In the genomic region with DNA sequence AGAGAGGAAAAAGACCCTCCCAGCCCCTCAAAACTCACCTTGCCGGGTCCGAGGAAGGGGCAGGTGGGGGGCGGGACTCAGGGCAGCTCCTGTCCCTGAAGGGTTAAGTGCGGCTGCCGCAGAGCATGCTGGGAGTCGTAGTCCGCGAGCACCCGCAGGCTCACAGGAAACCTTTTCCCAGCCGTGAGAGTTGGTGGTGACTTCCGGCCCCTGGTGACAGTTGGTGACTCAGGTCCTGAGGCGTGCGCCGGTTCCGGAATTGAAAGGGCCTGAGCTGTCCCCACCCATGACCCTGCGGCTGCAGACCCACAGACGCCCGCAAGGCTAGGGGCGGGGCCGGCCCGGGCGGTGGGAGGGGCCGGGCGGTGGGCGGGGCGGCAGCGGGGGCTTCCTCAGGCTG, we compare ENCODE assay signal across 7 mouse cellular contexts. TPM values are rescaled to one million over a fixed set of nuclear protein-coding genes. Genes with fewer than 3 reads are reported as not detected.
A peak's percentile ranks its signal among the peaks of the same experiment; 100 is the strongest.
DNase-seq lines count a peak whose midpoint lies in the region; ATAC-seq lines count a peak whose summit lies in the region.

Gene Myl6b (minus strand): TSS at position 96 of the 400 bp plus-strand sequence.

- no peaks in the 10 kb centered on the region for H3K9me3 ChIP-seq in embryonic facial prominence, embryonic 11.5 days (replicated peaks; ENCODE audit: control insufficient read depth, low read length)
- H3K9me3 ChIP-seq in limb, embryonic 11.5 days (ENCODE audit: control insufficient read depth, low read length): no peaks in the 10 kb centered on the region
- no peaks in the 10 kb centered on the region for H3K9me3 ChIP-seq in midbrain, embryonic 14.5 days (ENCODE audit: control insufficient read depth, low read length)

- peak within 1 kb of the TSS; percentile 79 for H3K4me2 ChIP-seq in embryonic facial prominence, embryonic 11.5 days (ENCODE audit: low read depth, low read length)
- peak within 1 kb of the TSS; percentile 72 for H3K4me2 ChIP-seq in limb, embryonic 11.5 days (ENCODE audit: low read depth, severe bottlenecking)
- peak within 1 kb of the TSS; percentile 78 for H3K4me2 ChIP-seq in midbrain, embryonic 14.5 days (ENCODE audit: low read length)

- H3K36me3 ChIP-seq in embryonic facial prominence, embryonic 11.5 days (replicated peaks; ENCODE audit: control insufficient read depth, insufficient read depth, low read depth, low read length): no peaks in the 10 kb centered on the region
- H3K36me3 ChIP-seq in limb, embryonic 11.5 days (ENCODE audit: control insufficient read depth, insufficient read depth, low read length): no peaks in the 10 kb centered on the region
- H3K36me3 ChIP-seq in midbrain, embryonic 14.5 days (ENCODE audit: control insufficient read depth, insufficient read depth, low read length): no peaks in the 10 kb centered on the region

- no peaks in the 10 kb centered on the region for H3K27me3 ChIP-seq in embryonic facial prominence, embryonic 11.5 days (ENCODE audit: control insufficient read depth, insufficient read depth, low read length)
- H3K27me3 ChIP-seq in limb, embryonic 11.5 days (ENCODE audit: control insufficient read depth, insufficient read depth, low read length): no peaks in the 10 kb centered on the region
- no peaks in the 10 kb centered on the region for H3K27me3 ChIP-seq in midbrain, embryonic 14.5 days (ENCODE audit: control insufficient read depth, insufficient read depth, low read length)

- peak within 1 kb of the TSS; percentile 49 for H3K4me3 ChIP-seq in embryonic facial prominence, embryonic 11.5 days (ENCODE audit: low read depth, low read length)
- H3K4me3 ChIP-seq in limb, embryonic 11.5 days (ENCODE audit: low read depth, low read length): peak within 1 kb of the TSS; percentile 51
- peak within 1 kb of the TSS; percentile 59 for H3K4me3 ChIP-seq in midbrain, embryonic 14.5 days (replicated peaks; ENCODE audit: low read depth, low read length)

- peaks cover 4% of the 10 kb centered on the region; the same call in 1 of the 2 replicates for H3K4me1 ChIP-seq in embryonic facial prominence, embryonic 11.5 days (ENCODE audit: control insufficient read depth, insufficient read depth, low read length)
- H3K4me1 ChIP-seq in limb, embryonic 11.5 days (ENCODE audit: control insufficient read depth, insufficient read depth, low read length): peaks cover 8% of the 10 kb centered on the region
- H3K4me1 ChIP-seq in midbrain, embryonic 14.5 days (ENCODE audit: control insufficient read depth, insufficient read depth, low read length): peaks cover 9% of the 10 kb centered on the region; the same call in 1 of the 2 replicates

- peak within 1 kb of the TSS; percentile 58 for H3K9ac ChIP-seq in embryonic facial prominence, embryonic 11.5 days (replicated peaks; ENCODE audit: low read length)
- peak within 1 kb of the TSS; percentile 56 for H3K9ac ChIP-seq in limb, embryonic 11.5 days (ENCODE audit: low read length)
- H3K9ac ChIP-seq in midbrain, embryonic 14.5 days (replicated peaks; ENCODE audit: low read length): peak within 1 kb of the TSS; percentile 42

- ATAC-seq in embryonic facial prominence, embryonic 11.5 days (replicated peaks; ENCODE audit: insufficient number of reproducible peaks, low FRiP score, low TSS enrichment, low read depth): peak; percentile 84
- ATAC-seq in limb, embryonic 11.5 days (ENCODE audit: insufficient number of reproducible peaks, low FRiP score, low TSS enrichment, low read depth): peak; percentile 84
- peak; percentile 85 for ATAC-seq in midbrain, embryonic 14.5 days (ENCODE audit: low FRiP score, low TSS enrichment)

- H3K27ac ChIP-seq in embryonic facial prominence, embryonic 11.5 days (replicated peaks; ENCODE audit: low read depth, low read length): no peak within 1 kb of the TSS; the same call in 1 of the 2 replicates
- H3K27ac ChIP-seq in limb, embryonic 11.5 days (replicated peaks; ENCODE audit: low read depth, low read length): peak within 1 kb of the TSS; percentile 39; the same call in 1 of the 2 replicates
- peak within 1 kb of the TSS; percentile 71 for H3K27ac ChIP-seq in midbrain, embryonic 14.5 days (replicated peaks; ENCODE audit: low read depth, low read length)

- peak; percentile 97 for DNase-seq in adrenal gland, postnatal 14 days
- peak; percentile 96 for DNase-seq in embryonic facial prominence, embryonic 11.5 days (ENCODE audit: low spot score)
- DNase-seq in heart, adult 11 months: peak; percentile 100
- DNase-seq in kidney, adult 18-20 months: peak; percentile 94
- peak; percentile 96 for DNase-seq in limb, embryonic 11.5 days (ENCODE audit: low spot score)
- peak; percentile 96 for DNase-seq in midbrain, embryonic 14.5 days
- peak; percentile 91 to 95 for DNase-seq in spleen, adult 18-20 months

- WGBS in embryonic facial prominence, embryonic 11.5 days: under 1% methylated on average over 27 of the region's 27 CpGs
- WGBS in limb, embryonic 11.5 days: under 1% methylated on average over 26 of the region's 27 CpGs
- under 1% methylated on average over 27 of the region's 27 CpGs for WGBS in midbrain, embryonic 14.5 days

RNA-seq across cellular contexts. Expression of gene Myl6b, which starts in this region (rescaled TPM):
- 4.7 and 5.0 TPM in 2 replicates for total RNA-seq in adrenal gland, postnatal 14 days (2021)
- polyA plus RNA-seq in embryonic facial prominence, embryonic 11.5 days (2014; fragmentation: Nextera tagmentation; extraction: Ambion mirVana): 2.3 and 2.9 TPM in 2 replicates
- polyA plus RNA-seq in limb, embryonic 11.5 days (2014; fragmentation: Nextera tagmentation; extraction: Ambion mirVana): 3.1 and 4.4 TPM in 2 replicates
- 5.3 and 6.8 TPM in 2 replicates for polyA plus RNA-seq in midbrain, embryonic 14.5 days (2014; fragmentation: Nextera tagmentation; extraction: Ambion mirVana)
